Mouse (Mus musculus) cortical plate, adult 2 months (tissue): ENCODE results near the gene Emc1.

Experiments
- CTCF ChIP-seq: fragments of 200-500 bp; IDR thresholded peaks from 2 replicates; pipeline ENCODE4 v1.5.1; 2011; ENCODE audit warnings: mild to moderate bottlenecking, control low read depth, low read length; ENCODE audit not compliant: insufficient read depth; ENCODE audit errors: extremely low read depth
- POLR2A ChIP-seq: fragments of 200-500 bp; IDR thresholded peaks from 2 replicates; pipeline ENCODE4 v1.6.1; 2011; ENCODE audit warnings: mild to moderate bottlenecking, low read length, control low read depth; ENCODE audit not compliant: insufficient read depth; ENCODE audit errors: extremely low read depth

- TF ChIP-seq CTCF (no peak), POLR2A (no peak)
Measured at GRCm38 (mm10) chr4:139367336-139367735, 14.9 kb downstream of the Emc1 start.
